ENCODE assay signal across 9 mouse cellular contexts in the genomic region with DNA sequence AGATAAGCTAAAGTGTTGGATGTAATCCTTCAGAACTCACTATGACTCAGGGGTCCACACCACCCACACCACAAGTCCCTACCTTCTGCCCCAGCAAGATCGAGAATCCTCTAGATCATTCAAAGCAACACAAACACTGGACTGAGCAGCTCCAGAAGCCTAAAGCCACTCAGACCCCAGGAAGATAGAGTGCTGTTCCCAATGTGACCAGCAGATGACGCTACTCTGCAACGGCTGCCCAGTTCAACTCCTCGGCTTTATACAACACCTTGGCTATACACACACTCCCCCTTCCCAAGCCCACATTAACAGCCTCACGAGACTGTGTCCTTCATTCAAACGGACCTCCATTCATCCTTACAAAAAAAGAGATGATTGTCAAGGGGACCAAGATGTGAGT. TPM values are rescaled to one million over a fixed set of nuclear protein-coding genes. Genes with fewer than 3 reads are reported as not detected.
DNase-seq lines count a peak whose midpoint lies in the region; ATAC-seq and TF ChIP-seq lines count a peak whose summit lies in the region.
"Had no signal": no experiment of that assay in that cellular context is flagged by ENCODE, and none has a peak within 500 bp of the region (broad histone marks: within the 10 kb centered on the region; RNA-seq: fewer than 3 reads in every experiment).

No protein-coding gene starts in this region.

- H3K27ac ChIP-seq in heart, embryonic 11.5 days (ENCODE audit: low read depth, low read length): no peak overlapping the region
- no peak overlapping the region for H3K27ac ChIP-seq in ES-E14 (ENCODE audit: insufficient read depth, low read depth, low read length, poor library complexity, severe bottlenecking)
- H3K27ac ChIP-seq in liver, postnatal 0 days (ENCODE audit: low read depth): no peak overlapping the region
- no peak overlapping the region for H3K27ac ChIP-seq in neural tube, embryonic 15.5 days (replicated peaks)
- H3K27ac ChIP-seq: lung, embryonic 15.5 days had no signal

- no peaks in the 10 kb centered on the region for H3K9me3 ChIP-seq in heart, embryonic 11.5 days (replicated peaks; ENCODE audit: control insufficient read depth, low read length)
- H3K9me3 ChIP-seq in ES-E14 (ENCODE audit: control insufficient read depth, insufficient read depth, low read depth, low read length): no peaks in the 10 kb centered on the region
- H3K9me3 ChIP-seq in liver, postnatal 0 days (ENCODE audit: low read length): no peaks in the 10 kb centered on the region
- H3K9me3 ChIP-seq in neural tube, embryonic 15.5 days (replicated peaks): no peaks in the 10 kb centered on the region
- H3K9me3 ChIP-seq: lung, embryonic 15.5 days had no signal

- H3K4me1 ChIP-seq in heart, embryonic 11.5 days (ENCODE audit: control insufficient read depth, insufficient read depth, low read length): peaks cover 2% of the 10 kb centered on the region
- H3K4me1 ChIP-seq in ES-E14 (ENCODE audit: control insufficient read depth in 2 of 2, insufficient read depth in 2 of 2, low read length in 2 of 2, poor library complexity in 1 of 2): peaks cover 4% of the 10 kb centered on the region in 2 experiments; a peak in 3 of 4 replicates
- H3K4me1 ChIP-seq in liver, postnatal 0 days (ENCODE audit: insufficient read depth): peaks cover 6% of the 10 kb centered on the region
- no peaks in the 10 kb centered on the region for H3K4me1 ChIP-seq in neural tube, embryonic 15.5 days

- TF ChIP-seq EP300 in liver, postnatal 0 days (IDR thresholded peaks at IDR 0.05; ENCODE audit: low read depth): no peak

- no peaks in the 10 kb centered on the region for H3K27me3 ChIP-seq in heart, embryonic 11.5 days (ENCODE audit: control insufficient read depth, insufficient read depth, low read length)
- no peaks in the 10 kb centered on the region for H3K27me3 ChIP-seq in liver, postnatal 0 days (ENCODE audit: insufficient read depth, low read length)
- H3K27me3 ChIP-seq in neural tube, embryonic 15.5 days (replicated peaks): no peaks in the 10 kb centered on the region
- H3K27me3 ChIP-seq: lung, embryonic 15.5 days had no signal

- H3K36me3 ChIP-seq in heart, embryonic 11.5 days (ENCODE audit: control insufficient read depth, insufficient read depth, low read length): no peaks in the 10 kb centered on the region
- H3K36me3 ChIP-seq in ES-E14 (ENCODE audit: control insufficient read depth, insufficient read depth, low read length, poor library complexity, severe bottlenecking): peaks cover 11% of the 10 kb centered on the region
- no peaks in the 10 kb centered on the region for H3K36me3 ChIP-seq in liver, postnatal 0 days (replicated peaks; ENCODE audit: insufficient read depth, low read length)
- no peaks in the 10 kb centered on the region for H3K36me3 ChIP-seq in neural tube, embryonic 15.5 days
- H3K36me3 ChIP-seq: lung, embryonic 15.5 days had no signal

- no peak overlapping the region for H3K4me3 ChIP-seq in heart, embryonic 11.5 days (ENCODE audit: low read depth, low read length)
- H3K4me3 ChIP-seq in ES-E14 (ENCODE audit: insufficient read depth in 1 of 2, low read depth in 1 of 2, low read length in 2 of 2, poor library complexity in 1 of 2, severe bottlenecking in 1 of 2): no peak overlapping the region
- no peak overlapping the region for H3K4me3 ChIP-seq in liver, postnatal 0 days (ENCODE audit: low read depth, low read length)
- H3K4me3 ChIP-seq in neural tube, embryonic 15.5 days (replicated peaks): no peak overlapping the region
- H3K4me3 ChIP-seq: lung, embryonic 15.5 days had no signal

- no peak overlapping the region for H3K9ac ChIP-seq in heart, embryonic 11.5 days (ENCODE audit: low read depth, low read length)
- peak overlapping the region; percentile 25; the same call in 1 of the 2 replicates for H3K9ac ChIP-seq in ES-E14 (ENCODE audit: insufficient read depth, low read depth, low read length, poor library complexity, severe bottlenecking)
- H3K9ac ChIP-seq in liver, postnatal 0 days (replicated peaks): no peak overlapping the region
- no peak overlapping the region for H3K9ac ChIP-seq in neural tube, embryonic 15.5 days (replicated peaks)
- H3K9ac ChIP-seq: lung, embryonic 15.5 days had no signal

- H3K4me2 ChIP-seq in heart, embryonic 11.5 days: no peak overlapping the region
- H3K4me2 ChIP-seq in liver, postnatal 0 days (ENCODE audit: low read depth, low read length): peak overlapping the region; percentile 44
- no peak overlapping the region for H3K4me2 ChIP-seq in neural tube, embryonic 15.5 days
- H3K4me2 ChIP-seq: lung, embryonic 15.5 days had no signal

- 37% methylated on average over 6 of the region's 6 CpGs for WGBS in heart, embryonic 11.5 days (ENCODE audit: insufficient replicate concordance)
- 24% methylated on average over 6 of the region's 6 CpGs for WGBS in liver, postnatal 0 days (ENCODE audit: insufficient replicate concordance)
- 32% methylated on average over 6 of the region's 6 CpGs for WGBS in neural tube, embryonic 15.5 days

- intact Hi-C loops in heart, postnatal 10 days (cut with DNase I): no loop called here

- in situ Hi-C loops in ES-E14 (cut with MboI; ENCODE audit: low sequenced_read_pairs in 2 of 2, unreplicated experiment in 2 of 2): no loop called here

- DNase-seq in heart, postnatal 10 days: peak; percentile 24 to 63
- DNase-seq in 3T3-L1 (ENCODE audit: low read depth, low spot score) (peak; percentile 44), ES-E14 (ENCODE audit: low read depth, low spot score) (no peak)
- peak; percentile 77 for DNase-seq in liver, postnatal 0 days
- DNase-seq in thymus, postnatal 0 days (ENCODE audit: low spot score): peak; percentile 34

- peak; percentile 92 for TF ChIP-seq CTCF in liver, postnatal 0 days (IDR thresholded peaks at IDR 0.05; ENCODE audit: low read depth)

- ATAC-seq in heart, embryonic 11.5 days (replicated peaks; ENCODE audit: insufficient number of reproducible peaks, low FRiP score, low TSS enrichment): no peak
- peak; percentile 68 for ATAC-seq in common myeloid progenitor, adult 5-6 weeks (replicated peaks; ENCODE audit: low read depth, poor library complexity, severe bottlenecking)
- ATAC-seq in liver, postnatal 0 days: peak; percentile 62
- ATAC-seq in neural tube, embryonic 15.5 days (ENCODE audit: low FRiP score): no peak

TF ChIP-seq in ES-E14, 5 proteins besides CTCF, POLR2A, EP300 and RAD21:
- TF ChIP-seq ZC3H11A (IDR thresholded peaks at IDR 0.05; ENCODE audit: borderline replicate concordance, low read depth, low read length): peak; percentile 11; the same call in 1 of the 2 replicates
- no peak for TF ChIP-seq ZNF384 (IDR thresholded peaks at IDR 0.05; ENCODE audit: low read depth, low read length)

RNA-seq across cellular contexts. Expression of a gene that starts 8.2 kb away (rescaled TPM):
- total RNA-seq in heart, postnatal 10 days (2021): 10 to 100 TPM in 1 of 2 experiments, 1 to 10 TPM in 1; 2.0 to 11.3 TPM
- polyA plus RNA-seq in heart, embryonic 11.5 days (2014; fragmentation: Nextera tagmentation; extraction: Ambion mirVana): 1.6 and 1.8 TPM in 2 replicates
- 37.0 and 79.2 TPM in 2 replicates for total RNA-seq in ES-E14 (2012; rRNA removed)
- 12.5 and 15.8 TPM in 2 replicates for total RNA-seq in common myeloid progenitor, adult 5-6 weeks (2017)
- 1.8 TPM in 2 replicates for polyA plus RNA-seq in liver, postnatal 0 days (2015; fragmentation: Nextera tagmentation; extraction: Ambion mirVana)
- 2.7 and 2.9 TPM in 2 replicates for polyA plus RNA-seq in thymus, postnatal 0 days (2015; fragmentation: Nextera tagmentation; extraction: Ambion mirVana)
- 135 and 160 TPM in 2 replicates for polyA plus RNA-seq in neural tube, embryonic 15.5 days (2015; fragmentation: Nextera tagmentation; extraction: Ambion mirVana)

RNA-seq across cellular contexts. Expression of a gene that starts 20.1 kb away (rescaled TPM):
- total RNA-seq in heart, postnatal 10 days (2021): 1 to 10 TPM in 1 of 2 experiments, under 1 TPM in 1; 0.84 to 1.1 TPM
- polyA plus RNA-seq in heart, embryonic 11.5 days (2014; fragmentation: Nextera tagmentation; extraction: Ambion mirVana): 0.16 and 0.35 TPM in 2 replicates
- 1.0 and 2.2 TPM in 2 replicates for total RNA-seq in ES-E14 (2012; rRNA removed)
- total RNA-seq in common myeloid progenitor, adult 5-6 weeks (2017): 1.9 and 2.7 TPM in 2 replicates
- polyA plus RNA-seq in liver, postnatal 0 days (2015; fragmentation: Nextera tagmentation; extraction: Ambion mirVana): 31.1 and 36.2 TPM in 2 replicates
- polyA plus RNA-seq in thymus, postnatal 0 days (2015; fragmentation: Nextera tagmentation; extraction: Ambion mirVana): 0.67 and 0.85 TPM in 2 replicates
- polyA plus RNA-seq in neural tube, embryonic 15.5 days (2015; fragmentation: Nextera tagmentation; extraction: Ambion mirVana): 0.40 and 0.69 TPM in 2 replicates

RNA-seq across cellular contexts. Expression of a gene that starts 39.4 kb away (rescaled TPM):
- 1 to 10 TPM; 6.9 to 8.8 TPM for total RNA-seq in heart, postnatal 10 days (2021)
- 0.09 and 0.21 TPM in 2 replicates for polyA plus RNA-seq in heart, embryonic 11.5 days (2014; fragmentation: Nextera tagmentation; extraction: Ambion mirVana)
- total RNA-seq in ES-E14 (2012; rRNA removed): 0.26 and 0.31 TPM in 2 replicates
- total RNA-seq in common myeloid progenitor, adult 5-6 weeks (2017): 1.7 and 3.9 TPM in 2 replicates
- 63.0 and 65.0 TPM in 2 replicates for polyA plus RNA-seq in liver, postnatal 0 days (2015; fragmentation: Nextera tagmentation; extraction: Ambion mirVana)
- 6.5 and 7.4 TPM in 2 replicates for polyA plus RNA-seq in thymus, postnatal 0 days (2015; fragmentation: Nextera tagmentation; extraction: Ambion mirVana)
- polyA plus RNA-seq in neural tube, embryonic 15.5 days (2015; fragmentation: Nextera tagmentation; extraction: Ambion mirVana): 0.31 and 1.4 TPM in 2 replicates

RNA-seq across cellular contexts. Expression of a gene that starts 57.9 kb away (rescaled TPM):
- total RNA-seq in heart, postnatal 10 days (2021): 10 to 100 TPM; 28.3 to 31.9 TPM
- 17.8 and 22.1 TPM in 2 replicates for polyA plus RNA-seq in heart, embryonic 11.5 days (2014; fragmentation: Nextera tagmentation; extraction: Ambion mirVana)
- total RNA-seq in ES-E14 (2012; rRNA removed): 34.4 and 35.7 TPM in 2 replicates
- 19.9 and 20.5 TPM in 2 replicates for total RNA-seq in common myeloid progenitor, adult 5-6 weeks (2017)
- polyA plus RNA-seq in liver, postnatal 0 days (2015; fragmentation: Nextera tagmentation; extraction: Ambion mirVana): 31.6 and 32.5 TPM in 2 replicates
- 26.4 and 29.9 TPM in 2 replicates for polyA plus RNA-seq in thymus, postnatal 0 days (2015; fragmentation: Nextera tagmentation; extraction: Ambion mirVana)
- polyA plus RNA-seq in neural tube, embryonic 15.5 days (2015; fragmentation: Nextera tagmentation; extraction: Ambion mirVana): 58.0 and 62.4 TPM in 2 replicates

Comparison
In these comparisons a context has a peak if more than half of its experiments do, and no peak if none do; other contexts are left out.
1. ATAC-seq: peak in common myeloid progenitor, adult 5-6 weeks (single experiment) and liver, postnatal 0 days (single experiment); none in heart, embryonic 11.5 days (single experiment) and neural tube, embryonic 15.5 days (single experiment).
2. RNA of a gene that starts 8.2 kb away (polyA plus RNA-seq): 135 to 160 TPM in neural tube, embryonic 15.5 days; 2.7 to 2.9 TPM in thymus, postnatal 0 days, 1.8 TPM in liver, postnatal 0 days and 1.6 to 1.8 TPM in heart, embryonic 11.5 days; every median in the first group is over 10 times any median in the second.
3. RNA of a gene that starts 20.1 kb away (polyA plus RNA-seq): 31.1 to 36.2 TPM in liver, postnatal 0 days; 0.67 to 0.85 TPM in thymus, postnatal 0 days, 0.40 to 0.69 TPM in neural tube, embryonic 15.5 days and 0.16 to 0.35 TPM in heart, embryonic 11.5 days; every median in the first group is over 10 times any median in the second.